In genomic region chr7:107665221-107665585, GRCm38 (mm10) we compare ENCODE assay signal across 9 mouse cellular contexts. TPM values are rescaled to one million over a fixed set of nuclear protein-coding genes. Genes with fewer than 3 reads are reported as not detected.
DNase-seq lines count a peak whose midpoint lies in the region; ATAC-seq and TF ChIP-seq lines count a peak whose summit lies in the region.
"Had no signal": no experiment of that assay in that cellular context is flagged by ENCODE, and none has a peak within 500 bp of the region (broad histone marks: within the 10 kb centered on the region; RNA-seq: fewer than 3 reads in every experiment).

No protein-coding gene starts in this region.

- peak overlapping the region; percentile 71 for H3K9ac ChIP-seq in heart, adult 2 months (ENCODE audit: low read depth, low read length)

- 37% methylated on average over 4 of the region's 4 CpGs for WGBS in spleen, adult 2 months
- WGBS in heart, adult 2 months: 8% methylated on average over 4 of the region's 4 CpGs

- intact Hi-C loops in heart, adult 2 months (cut with DNase I): loop anchor here (5.0 kb wide), 1 partner anchor 68 kb away; the partner anchor contains the start of gene Ppfibp2

- TF ChIP-seq EP300 in heart, adult 2 months (IDR thresholded peaks at IDR 0.05; ENCODE audit: insufficient read depth, low read depth, low read length): no peak

- H3K4me3 ChIP-seq in spleen, adult 2 months (ENCODE audit: extremely low read depth, insufficient read depth, insufficient read length): no peak overlapping the region; the same call in 1 of the 2 replicates
- peak overlapping the region; percentile 55 for H3K4me3 ChIP-seq in heart, adult 2 months

- H3K4me1 ChIP-seq in spleen, adult 2 months (ENCODE audit: control insufficient read depth, insufficient read depth, insufficient read length): peaks cover 33% of the 10 kb centered on the region
- peaks cover 5% of the 10 kb centered on the region for H3K4me1 ChIP-seq in heart, adult 2 months (ENCODE audit: control insufficient read depth, insufficient read depth, low read length)

- H3K27me3 ChIP-seq in spleen, adult 2 months (ENCODE audit: control insufficient read depth, insufficient read depth, low read length): no peaks in the 10 kb centered on the region
- no peaks in the 10 kb centered on the region for H3K27me3 ChIP-seq in heart, adult 2 months (ENCODE audit: control insufficient read depth, insufficient read depth, low read length)

- TF ChIP-seq CTCF in spleen, adult 2 months (IDR thresholded peaks at IDR 0.05; ENCODE audit: extremely low read depth, insufficient read depth, insufficient read length, insufficient replicate concordance): no peak
- TF ChIP-seq CTCF in heart, adult 2 months (IDR thresholded peaks at IDR 0.05): no peak

- DNase-seq in spleen, adult 2 months (ENCODE audit: low read depth in 1 of 2, low spot score in 2 of 2): no peak
- DNase-seq in spleen, postnatal 14 days (ENCODE audit: low spot score in 2 of 2): no peak
- DNase-seq in heart, adult 2 months: peak in 1 of 2 experiments; percentile 35
- peak; percentile 33 for DNase-seq in kidney, postnatal 14 days
- DNase-seq in neural tube, embryonic 10.5 days (ENCODE audit: extremely low spot score, low spot score): peak; percentile 19
- DNase-seq in cerebellum, adult 9-11 months: no peak
- DNase-seq in c-Kit-positive CD71-positive TER-119-positive erythroid progenitor cells, embryonic 14.5 days (ENCODE audit: low spot score): no peak

- H3K27ac ChIP-seq in spleen, adult 2 months (ENCODE audit: insufficient read depth, low read length): peak overlapping the region; percentile 58
- peak overlapping the region; percentile 95 for H3K27ac ChIP-seq in heart, adult 2 months

- ATAC-seq in megakaryocyte-erythroid progenitor cell, adult 5-6 weeks (replicated peaks; ENCODE audit: low FRiP score, low TSS enrichment, poor library complexity, severe bottlenecking): no peak

- no peaks in the 10 kb centered on the region for H3K36me3 ChIP-seq in spleen, adult 2 months (ENCODE audit: control insufficient read depth, insufficient read depth, low read length)
- H3K36me3 ChIP-seq in heart, adult 2 months (ENCODE audit: control insufficient read depth, insufficient read depth, low read length): no peaks in the 10 kb centered on the region; the same call in 1 of the 2 replicates

- TF ChIP-seq POLR2A in spleen, adult 2 months (IDR thresholded peaks at IDR 0.05; ENCODE audit: low read depth, low read length): no peak
- peak; percentile 5; the same call in 1 of the 2 replicates for TF ChIP-seq POLR2A in heart, adult 2 months (IDR thresholded peaks at IDR 0.05; ENCODE audit: insufficient read depth, low read depth, low read length)

- no peaks in the 10 kb centered on the region for H3K79me2 ChIP-seq in heart, adult 2 months (replicated peaks; ENCODE audit: control insufficient read depth, insufficient read depth, low read length)

RNA-seq across cellular contexts. Expression of gene 5330417H12Rik, which starts 40.2 kb away (rescaled TPM):
- not detected in 2 replicates for polyA plus RNA-seq in spleen, adult 2 months (2012; rRNA removed)
- total RNA-seq in heart, adult 2 months (2021): not detected
- polyA plus RNA-seq in heart, adult 2 months (2012; rRNA removed): not detected in 2 replicates
- not detected in 2 replicates for total RNA-seq in megakaryocyte-erythroid progenitor cell, adult 5-6 weeks (2014; fragmentation: Nextera tagmentation)
- total RNA-seq in megakaryocyte-erythroid progenitor cell, adult 5-6 weeks (2017): not detected in 2 replicates
- total RNA-seq: left cerebral cortex, postnatal 36 days had no signal

Comparison
In these comparisons a context has a peak if more than half of its experiments do, and no peak if none do; other contexts are left out.
1. DNase-seq: peak in kidney, postnatal 14 days (single experiment) and neural tube, embryonic 10.5 days (single experiment); none in spleen, adult 2 months (0 of 2), spleen, postnatal 14 days (0 of 2), cerebellum, adult 9-11 months (single experiment) and c-Kit-positive CD71-positive TER-119-positive erythroid progenitor cells, embryonic 14.5 days (single experiment).